Mouse (Mus musculus) neutrophil, adult 65 days (primary cell): ENCODE data around the gene Ifna15. TPM values are rescaled to one million over a fixed set of nuclear protein-coding genes. Genes with fewer than 3 reads are reported as not detected.

Source experiments
- total RNA-seq: library from RNA; stranded (reverse); gene quantifications from 2 replicates; pipeline ENCODE4 v1.2.4, GENCODE M21; 2023

The Ifna15 gene
- total RNA-seq, result not detected in 2 replicates

GRCm38 (mm10) chr4:88558145-88558544 lies at the start of gene Ifna15:
Ifna15 (minus strand) TSS chr4:88558245.

DNA sequence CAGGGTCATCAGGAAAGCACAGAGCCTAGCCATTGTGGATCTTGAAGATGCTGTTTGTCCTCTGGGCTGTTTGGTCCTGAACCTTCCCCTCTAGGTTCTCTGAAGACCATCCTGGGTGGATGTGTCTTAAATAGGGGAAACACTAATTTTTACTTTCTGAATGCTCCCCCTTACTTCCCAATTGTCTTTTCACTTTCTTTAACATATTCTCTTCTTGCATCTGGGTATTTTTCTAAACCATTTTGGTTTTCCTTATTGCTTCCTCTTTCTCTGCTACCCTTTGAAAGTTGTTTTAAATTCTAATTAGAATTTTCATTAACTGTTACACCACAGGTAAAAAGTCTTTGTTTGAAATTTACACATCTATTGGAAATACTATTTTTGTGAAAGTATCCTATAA lies 45.2 kb upstream of the Ifna15 start, which contains the start of gene Ifna12:
Gene Ifna12 (minus strand): TSS at position 101 of the 400 bp plus-strand sequence.

DNA sequence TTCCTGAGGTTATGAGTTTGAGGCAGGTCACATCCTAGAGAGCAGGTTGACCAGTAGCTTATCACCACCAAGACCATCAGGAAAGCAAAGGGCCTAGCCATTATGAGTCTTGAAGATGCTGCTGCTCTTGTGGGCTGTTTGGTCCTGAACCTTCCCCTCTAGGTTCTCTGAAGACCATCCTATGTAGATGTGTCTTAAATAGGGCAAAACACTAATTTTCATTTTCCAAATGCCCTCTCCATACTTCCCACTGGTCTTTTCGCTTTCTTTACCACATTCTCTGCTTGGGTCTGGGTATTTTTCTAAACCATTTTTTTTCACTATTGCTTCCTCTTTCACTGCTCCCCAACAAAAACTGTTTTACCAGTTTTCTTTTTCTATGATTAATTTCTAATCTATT lies 34.2 kb upstream of the Ifna15 start, which contains the start of gene Ifna9:
Gene Ifna9 (minus strand): TSS at position 101 of the 400 bp plus-strand sequence.

GRCm38 (mm10) chr4:88571698-88572097 lies 13.7 kb upstream of the Ifna15 start, which contains the start of gene Ifna14:
Ifna14 (minus strand) TSS chr4:88571798.

DNA sequence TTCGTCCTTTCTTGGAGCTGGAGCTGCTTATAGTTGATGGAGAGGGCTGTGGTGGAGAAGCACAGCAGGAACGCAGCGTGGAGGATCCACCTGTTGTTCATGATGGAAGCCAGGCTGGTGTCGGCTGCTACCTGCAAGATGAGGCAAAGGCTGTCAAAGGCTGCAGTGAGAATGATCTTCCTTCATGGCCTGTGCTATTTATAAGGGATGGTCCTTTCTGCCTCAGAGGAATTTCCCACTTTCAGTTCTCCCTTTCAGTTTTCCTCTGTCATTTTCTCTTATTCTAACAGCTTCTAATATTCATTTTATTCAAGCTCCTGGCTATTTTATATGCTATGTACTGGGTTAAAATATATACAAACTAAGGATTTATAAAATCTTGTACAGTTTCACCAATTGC lies 35.4 kb downstream of the Ifna15 start, which contains the start of gene Ifnb1:
Gene Ifnb1 (minus strand): TSS at position 101 of the 400 bp plus-strand sequence.

Other genes starting within 250 kb of the Ifna15 start
- gene Hacd4, start 119.3 kb downstream of the Ifna15 start, total RNA-seq, result 80.3 and 87.0 TPM in 2 replicates
- not detected in 2 replicates for gene Ifnb1, start 35.5 kb downstream of the Ifna15 start, total RNA-seq
- not detected in 2 replicates for gene Ifna14, start 13.6 kb upstream of the Ifna15 start, total RNA-seq
- gene Ifna9, start 34.1 kb upstream of the Ifna15 start, total RNA-seq, result not detected in 2 replicates
- gene Ifna12, start 45.1 kb upstream of the Ifna15 start, total RNA-seq, result not detected in 2 replicates
- gene C87499, start 76.2 kb upstream of the Ifna15 start, total RNA-seq, result not detected in 2 replicates
- not detected in 2 replicates for gene Ifna13, start 86.2 kb upstream of the Ifna15 start, total RNA-seq
- not detected in 2 replicates for gene Ifna16, start 118.7 kb upstream of the Ifna15 start, total RNA-seq
- not detected in 2 replicates for gene Ifna2, start 125.7 kb upstream of the Ifna15 start, total RNA-seq
- not detected in 2 replicates for gene Ifnab, start 133.1 kb upstream of the Ifna15 start, total RNA-seq
- gene Gm26566, start 163.6 kb upstream of the Ifna15 start, total RNA-seq, result 0.63 TPM in 1 of 2 replicates, not detected in the other
- gene Klhl9, start 164.2 kb upstream of the Ifna15 start, total RNA-seq, result 48.2 and 49.4 TPM in 2 replicates
- not detected in 2 replicates for gene Gm13271, start 196.6 kb upstream of the Ifna15 start, total RNA-seq
- gene Gm13283, start 201.9 kb upstream of the Ifna15 start, total RNA-seq, result not detected in 2 replicates
- gene Gm13290, start 215.6 kb upstream of the Ifna15 start, total RNA-seq, result 0.54 TPM in 1 of 2 replicates, not detected in the other
- not detected in 2 replicates for gene Gm13289, start 218.7 kb upstream of the Ifna15 start, total RNA-seq
- not detected in 2 replicates for gene Gm13272, start 221.6 kb upstream of the Ifna15 start, total RNA-seq
- not detected in 2 replicates for gene Ifnz, start 223.9 kb upstream of the Ifna15 start, total RNA-seq
- not detected in 2 replicates for gene Gm13276, start 227.5 kb upstream of the Ifna15 start, total RNA-seq
- gene Gm13277, start 230.4 kb upstream of the Ifna15 start, total RNA-seq, result not detected in 2 replicates
- not detected in 2 replicates for gene Gm13278, start 233.3 kb upstream of the Ifna15 start, total RNA-seq
- not detected in 2 replicates for gene Gm13275, start 236.2 kb upstream of the Ifna15 start, total RNA-seq
- gene Gm13279, start 239.2 kb upstream of the Ifna15 start, total RNA-seq, result not detected in 2 replicates
- gene Gm13285, start 241.4 kb upstream of the Ifna15 start, total RNA-seq, result 0.45 TPM in 1 of 2 replicates, not detected in the other
- not detected in 2 replicates for gene Gm13287, start 245.0 kb upstream of the Ifna15 start, total RNA-seq
- not detected in 2 replicates for gene Gm13288, start 247.3 kb upstream of the Ifna15 start, total RNA-seq